Mouse (Mus musculus) lung, postnatal 36 days (tissue): ENCODE data around the gene Oxnad1.

Experiments used
- DNase-seq: peaks from one replicate; pipeline ENCODE4 v3.0.0; 2022; ENCODE audit warnings: mixed read lengths

Gene Oxnad1

DNA sequence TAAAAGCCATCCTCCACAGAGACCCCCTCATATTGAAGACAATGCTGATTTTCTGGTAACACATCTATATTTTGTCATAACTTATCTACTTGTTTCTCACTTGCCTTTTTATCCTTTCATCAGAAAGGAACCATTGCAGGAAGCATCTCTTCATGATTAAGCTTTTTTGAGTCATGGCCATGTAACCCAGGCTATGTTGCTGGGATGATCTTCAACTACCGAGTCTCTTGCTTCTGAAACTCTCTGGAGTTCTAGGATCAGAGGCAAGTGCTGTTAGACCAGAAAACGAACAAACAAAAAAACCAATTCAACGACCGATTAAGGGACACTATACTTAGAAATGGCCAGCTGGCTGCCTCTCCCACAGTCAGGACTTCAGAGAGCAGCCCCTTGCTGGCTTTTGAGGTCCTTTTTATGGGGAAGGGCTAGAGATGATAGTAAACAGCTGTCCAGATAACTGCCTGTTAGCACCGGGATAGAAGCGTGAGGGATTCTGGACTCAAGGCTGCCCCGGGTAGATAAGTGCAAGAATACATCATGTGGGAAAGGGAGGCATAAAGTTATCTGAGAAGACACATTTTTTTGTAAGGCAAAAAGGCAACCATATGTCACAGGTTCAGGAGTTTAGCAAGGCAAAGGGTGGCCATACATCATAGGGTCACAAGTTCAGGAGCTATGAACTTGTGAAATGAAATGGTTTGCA, 60.8 kb downstream of the Oxnad1 start:
- DNase-seq, result no peak

DNA sequence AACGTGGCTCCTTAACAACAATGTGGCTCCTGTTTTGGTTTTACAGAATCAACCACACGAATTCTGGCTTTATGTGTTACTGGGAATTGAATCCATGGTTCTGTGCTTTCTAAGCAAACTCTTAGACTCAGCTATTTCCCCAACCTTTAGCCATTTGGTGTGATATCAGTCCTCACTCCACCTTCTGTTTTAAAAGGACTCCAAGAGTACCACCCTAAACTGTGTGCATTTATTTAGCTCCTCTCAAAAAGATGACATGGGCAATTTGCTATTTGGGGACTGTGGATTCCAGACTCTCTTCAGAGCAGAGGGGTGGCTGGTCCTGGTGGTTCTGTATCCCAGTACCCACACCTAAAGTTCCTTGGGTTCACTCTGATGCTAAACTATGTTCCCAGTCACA, 61.4 kb downstream of the Oxnad1 start:
- no peak for DNase-seq

DNA sequence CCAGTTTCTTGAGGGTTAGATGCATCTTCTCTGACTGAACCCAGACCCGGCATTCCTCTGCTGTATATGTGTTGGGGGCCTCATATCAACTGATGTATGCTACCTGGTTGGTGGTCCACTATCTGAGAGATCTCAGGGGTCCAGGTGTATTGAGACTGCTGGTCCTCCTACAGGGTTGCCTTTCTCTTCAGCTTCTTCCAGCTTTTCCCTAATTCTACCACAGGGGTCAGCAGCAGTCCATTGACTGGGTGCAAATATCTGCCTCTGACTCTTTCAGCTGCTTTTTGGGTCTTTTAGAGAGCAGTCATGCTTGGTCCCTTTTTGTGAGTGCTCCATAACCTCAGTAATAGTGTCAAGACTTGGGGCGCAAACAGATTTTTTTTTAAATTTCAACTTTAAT, 65.7 kb downstream of the Oxnad1 start:
- no peak for DNase-seq

DNA sequence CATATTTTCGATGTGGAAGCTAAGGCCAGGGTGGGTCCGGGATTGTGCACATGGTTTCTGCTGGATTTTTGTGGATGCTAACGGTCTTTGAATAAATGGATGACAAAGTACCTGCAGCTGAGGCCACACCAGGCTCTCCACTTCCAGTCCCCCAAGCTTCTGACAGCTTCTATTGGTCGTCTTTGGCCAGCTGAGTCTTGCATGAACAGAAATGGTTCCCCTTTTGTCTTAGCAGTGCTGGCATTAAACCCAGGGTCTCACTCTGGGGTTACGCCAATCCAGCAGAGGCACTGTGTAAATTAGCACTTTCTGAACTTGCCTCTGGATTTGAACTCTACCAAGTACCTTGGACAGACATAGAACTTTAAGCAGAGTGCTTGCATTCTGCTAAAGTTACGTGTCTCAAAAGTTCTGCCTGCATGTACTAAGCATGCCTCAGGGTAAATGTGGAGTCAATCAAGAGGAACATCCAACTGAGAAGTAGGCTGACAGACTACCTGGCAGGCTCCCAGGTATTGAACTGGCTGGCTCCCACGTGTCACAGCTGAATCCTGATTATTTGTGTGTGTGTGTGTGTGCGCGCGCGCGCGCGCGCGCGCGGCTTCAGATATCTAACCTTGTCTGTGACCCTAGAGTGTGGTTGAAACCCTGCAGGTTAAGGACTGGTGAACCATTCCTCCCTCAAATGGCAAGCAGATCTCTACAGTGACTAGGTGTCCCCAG, 67.2 kb downstream of the Oxnad1 start:
- DNase-seq, result no peak
